Mouse (Mus musculus) spleen, adult 2 months (tissue): ENCODE results near the gene Itga11.

Source experiments
- CTCF ChIP-seq: fragments of 200-500 bp; IDR thresholded peaks from 2 replicates; pipeline ENCODE4 v1.5.1; 2011; ENCODE audit warnings: mild to moderate bottlenecking, inconsistent platforms; ENCODE audit not compliant: insufficient read depth, insufficient read length, insufficient replicate concordance; ENCODE audit errors: extremely low read depth
- POLR2A ChIP-seq: fragments of 200-500 bp; IDR thresholded peaks from 2 replicates; pipeline ENCODE4 v1.6.1; 2011; ENCODE audit warnings: low read depth, low read length, inconsistent platforms

GRCm38 (mm10) chr9:62781965-62782364, 104.3 kb downstream of the Itga11 start:
- TF ChIP-seq POLR2A (no peak), CTCF (no peak)
